Mouse (Mus musculus) G1E (cell line): ENCODE measurements around the gene Gfod2. TPM values are rescaled to one million over a fixed set of nuclear protein-coding genes. Genes with fewer than 3 reads are reported as not detected.

Experiments
- ATAC-seq: 2 replicates; pipeline ENCODE4 v1.8.0; 2016; ENCODE audit warnings: mild to moderate bottlenecking; ENCODE audit not compliant: insufficient number of reproducible peaks, poor library complexity, low FRiP score, severe bottlenecking; ENCODE audit errors: extremely low read depth
- DNase-seq: peaks from one replicate; pipeline ENCODE4 v3.0.0; 2012; ENCODE audit warnings: low spot score
- H3K27me3 ChIP-seq: 2 replicates; pipeline ENCODE4 v1.6.1; 2012; ENCODE audit warnings: mild to moderate bottlenecking, low read length, inconsistent platforms; ENCODE audit not compliant: insufficient read depth
- H3K36me3 ChIP-seq: replicated peaks from 2 replicates; pipeline ENCODE3; 2012; ENCODE audit warnings: mild to moderate bottlenecking, inconsistent platforms
- H3K4me1 ChIP-seq: 2 replicates; pipeline ENCODE4 v1.6.1; 2012; ENCODE audit warnings: low read depth, low read length, inconsistent platforms, mixed read lengths; ENCODE audit not compliant: insufficient read depth
- H3K4me3 ChIP-seq: 2 replicates; pipeline ENCODE4 v1.5.1; 2012; ENCODE audit warnings: low read depth, mild to moderate bottlenecking, inconsistent platforms, low read length, moderate library complexity, mixed read lengths
- H3K9me3 ChIP-seq: replicated peaks from 2 replicates; pipeline ENCODE4 v1.6.1; 2012; ENCODE audit warnings: inconsistent platforms
- CTCF ChIP-seq: IDR thresholded peaks from 2 replicates; pipeline ENCODE4 v1.5.1; 2012; ENCODE audit warnings: low read depth, low read length, inconsistent platforms, mixed read lengths
- GATA1 ChIP-seq: IDR thresholded peaks from 2 replicates; pipeline ENCODE4 v1.6.1; 2012; ENCODE audit warnings: borderline replicate concordance, low read length, inconsistent platforms, mixed read lengths
- GATA2 ChIP-seq: IDR thresholded peaks from 2 replicates; pipeline ENCODE4 v1.6.1; 2012; ENCODE audit warnings: low read depth, low read length, inconsistent platforms, borderline replicate concordance
- POLR2AphosphoS5 ChIP-seq: IDR thresholded peaks from 2 replicates; pipeline ENCODE4 v1.6.1; 2012; ENCODE audit warnings: low read depth, low read length, inconsistent platforms; ENCODE audit not compliant: insufficient replicate concordance
- TAL1 ChIP-seq: conservative IDR thresholded peaks from 2 replicates; pipeline ENCODE4 v1.6.1; 2012; ENCODE audit warnings: low read depth, low read length, inconsistent platforms, mixed read lengths
- polyA plus RNA-seq: library from polyadenylated mRNA; stranded (reverse); fragments of >175 nt; gene quantifications from 2 replicates; pipeline ENCODE4 v1.2.3, GENCODE M21; 2012
- total RNA-seq, 2 experiments: library from RNA; stranded (forward) in 1 of 2; stranded (reverse) in 1 of 2; fragments of 200-1000 nt in 1 of 2; fragments of >200 nt in 1 of 2; fragmentation: Nextera tagmentation in 1 of 2; gene quantifications; 2 replicates each; pipeline ENCODE4 v1.2.3; 2014 to 2017

Gfod2 gene
- total and polyA plus RNA-seq, 3 experiments, result 2.6 to 4.9 (median 4.4) TPM

- TF ChIP-seq CTCF, result no peak
- TF ChIP-seq POLR2AphosphoS5, result no peak
- TF ChIP-seq TAL1, result no peak
- TF ChIP-seq GATA1, result no peak
- no peak for TF ChIP-seq GATA2
- Histone ChIP-seq H3K4me1 (peaks cover 15% of the 10 kb centered on the region), H3K27me3 (peaks cover 34% of the 10 kb centered on the region), H3K4me3 (no peak overlapping the region), H3K36me3 (peaks cover 23% of the 10 kb centered on the region), H3K9me3 (no peaks in the 10 kb centered on the region)
- DNase-seq (no peak), ATAC-seq (no peak)
Observed at GRCm38 (mm10) chr8:105690978-105691377, 67.5 kb downstream of the Gfod2 start.

DNA sequence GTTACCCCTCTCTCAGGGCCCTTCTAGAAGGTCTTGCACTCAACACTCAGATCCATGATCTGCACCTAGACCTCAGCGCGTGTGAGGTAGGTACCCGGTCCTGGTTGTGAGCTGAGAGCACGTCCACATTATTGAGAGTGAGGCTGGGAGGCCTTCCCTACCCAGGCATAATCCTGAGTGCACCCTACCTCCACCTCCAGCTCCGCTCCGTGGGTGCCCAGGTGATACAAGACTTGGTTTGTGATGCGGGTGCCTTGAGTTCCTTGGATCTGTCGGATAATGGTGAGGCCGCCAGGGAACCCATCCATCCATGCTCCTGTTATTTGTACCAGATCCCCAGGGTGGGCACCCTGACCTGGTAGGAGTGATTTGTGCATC lies 68.5 kb downstream of the Gfod2 start:
- peaks cover 34% of the 10 kb centered on the region for H3K27me3 ChIP-seq
- TF ChIP-seq CTCF, result no peak
- no peak for TF ChIP-seq GATA2
- no peak for TF ChIP-seq GATA1
- TF ChIP-seq POLR2AphosphoS5, result no peak
- no peak for TF ChIP-seq TAL1
- no peaks in the 10 kb centered on the region for H3K9me3 ChIP-seq
- no peak overlapping the region for H3K4me3 ChIP-seq
- DNase-seq (no peak), ATAC-seq (no peak)
- peaks cover 18% of the 10 kb centered on the region for H3K4me1 ChIP-seq
- H3K36me3 ChIP-seq, result peaks cover 23% of the 10 kb centered on the region

- no peak for ATAC-seq
- Histone ChIP-seq H3K4me3 (no peak overlapping the region), H3K9me3 (no peaks in the 10 kb centered on the region), H3K36me3 (peaks cover 22% of the 10 kb centered on the region), H3K4me1 (peaks cover 17% of the 10 kb centered on the region), H3K27me3 (peaks cover 34% of the 10 kb centered on the region)
- no peak for DNase-seq
- TF ChIP-seq GATA1 (no peak), CTCF (no peak), POLR2AphosphoS5 (no peak), TAL1 (no peak), GATA2 (no peak)
Observed at GRCm38 (mm10) chr8:105689256-105689982, 69.0 kb downstream of the Gfod2 start.

GRCm38 (mm10) chr8:105688242-105688752 lies 70.2 kb downstream of the Gfod2 start:
- TF ChIP-seq GATA1, result no peak
- TF ChIP-seq POLR2AphosphoS5, result no peak
- no peak for TF ChIP-seq TAL1
- TF ChIP-seq GATA2, result no peak
- TF ChIP-seq CTCF, result no peak
- ATAC-seq (no peak), DNase-seq (no peak)
- Histone ChIP-seq H3K27me3 (peaks cover 34% of the 10 kb centered on the region), H3K36me3 (peaks cover 31% of the 10 kb centered on the region), H3K4me1 (peaks cover 7% of the 10 kb centered on the region), H3K9me3 (no peaks in the 10 kb centered on the region), H3K4me3 (no peak overlapping the region)

DNA sequence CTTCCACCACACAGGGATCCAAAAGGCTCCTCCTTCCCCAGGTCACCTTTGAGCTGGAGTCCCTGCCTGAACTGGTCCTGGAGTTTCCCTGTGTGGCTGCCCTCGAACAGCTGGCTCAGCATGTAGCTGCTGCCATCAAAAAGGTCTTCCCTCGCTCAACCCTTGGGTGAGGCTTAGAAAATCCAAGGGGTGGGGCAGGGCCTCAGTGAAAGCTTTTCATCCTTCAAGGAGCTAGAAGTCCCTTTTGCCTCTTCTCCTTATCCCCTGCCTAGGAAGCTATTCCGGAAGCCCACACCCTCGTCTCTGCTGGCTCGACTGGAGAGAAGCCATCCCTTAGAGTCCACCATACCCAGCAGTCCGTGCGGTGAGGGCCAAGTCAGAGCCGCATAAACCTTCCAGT lies 71.0 kb downstream of the Gfod2 start:
- no peak for DNase-seq
- H3K27me3 ChIP-seq, result peaks cover 27% of the 10 kb centered on the region
- no peak overlapping the region for H3K4me3 ChIP-seq
- peaks cover 7% of the 10 kb centered on the region for H3K4me1 ChIP-seq
- H3K36me3 ChIP-seq, result peaks cover 38% of the 10 kb centered on the region
- TF ChIP-seq GATA2 (no peak), POLR2AphosphoS5 (no peak), GATA1 (no peak)
- no peaks in the 10 kb centered on the region for H3K9me3 ChIP-seq
- no peak for ATAC-seq

DNA sequence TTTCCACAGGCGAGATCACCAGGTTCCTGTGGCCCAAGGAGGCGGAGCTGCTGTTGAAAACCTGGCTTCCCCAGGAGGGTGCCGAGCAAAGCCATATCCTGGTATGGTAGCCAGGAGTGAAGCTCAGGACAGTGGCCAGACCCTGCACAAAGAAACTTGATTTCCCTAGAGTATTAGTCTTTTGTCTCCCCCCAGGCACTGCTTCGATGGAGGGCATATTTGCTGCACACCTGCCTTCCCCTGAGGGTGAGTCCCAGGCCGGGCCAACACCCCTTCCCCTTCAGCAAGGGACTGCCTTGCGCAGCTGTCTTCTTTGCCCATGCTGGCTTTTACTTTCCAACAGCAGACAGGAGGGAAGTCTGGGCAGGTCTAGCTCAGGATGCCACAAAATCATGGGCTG lies 71.9 kb downstream of the Gfod2 start:
- Histone ChIP-seq H3K36me3 (peaks cover 47% of the 10 kb centered on the region), H3K4me1 (peaks cover 7% of the 10 kb centered on the region)

More for the DNA sequence above, 71.9 kb downstream of the Gfod2 start:
- no peak for DNase-seq
- TF ChIP-seq CTCF (no peak), POLR2AphosphoS5 (no peak), GATA2 (no peak), GATA1 (no peak), TAL1 (no peak)
- Histone ChIP-seq H3K4me3 (no peak overlapping the region), H3K9me3 (no peaks in the 10 kb centered on the region), H3K27me3 (peaks cover 21% of the 10 kb centered on the region; the same call in 1 of the 2 replicates)
- ATAC-seq, result no peak
